Mouse (Mus musculus): Measurements from ENCODE around the gene Paqr5.
A peak's percentile ranks its signal among the peaks of the same experiment; 100 is the strongest.

Gene Paqr5

GRCm38 (mm10) chr9:62026600-62026999 lies at the start of gene Paqr5:
Gene Paqr5 (minus strand): TSS chr9:62026856.
- H3K36me3 ChIP-seq (ENCODE audit: insufficient read depth, low read length): no peaks in the 10 kb centered on the region

DNA sequence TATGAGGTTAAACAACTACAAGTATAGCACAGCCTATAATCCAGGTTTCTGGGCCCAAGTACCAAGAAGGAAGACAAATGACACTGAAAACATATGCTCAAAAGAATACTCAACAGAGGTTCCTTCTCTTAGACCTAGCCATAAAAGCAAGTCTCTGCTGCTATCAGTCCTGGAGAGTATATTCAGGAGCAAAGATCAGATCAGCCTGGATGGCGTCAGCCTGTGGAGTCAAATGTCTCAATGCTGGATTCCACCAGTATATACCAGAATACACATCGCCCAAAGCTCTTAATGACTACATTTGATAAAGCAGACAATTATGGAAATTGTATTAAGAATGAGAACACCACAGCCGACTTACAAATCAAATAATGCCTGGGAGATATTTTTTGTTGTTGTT lies 35.6 kb upstream of the Paqr5 start:
- no peak overlapping the region for H3K4me3 ChIP-seq (replicated peaks; ENCODE audit: low read length)
- peaks cover 25% of the 10 kb centered on the region for H3K36me3 ChIP-seq (ENCODE audit: insufficient read depth, low read length)
- H3K27me3 ChIP-seq (ENCODE audit: insufficient read depth, low read length): no peaks in the 10 kb centered on the region
- H3K4me1 ChIP-seq (replicated peaks; ENCODE audit: low read depth, low read length): no peaks in the 10 kb centered on the region
- H3K9me3 ChIP-seq (ENCODE audit: low read length): no peaks in the 10 kb centered on the region
- TF ChIP-seq NANOG (IDR thresholded peaks at IDR 0.05; ENCODE audit: borderline replicate concordance, low read length) (no peak), CTCF (conservative IDR thresholded peaks at IDR 0.05; ENCODE audit: low read length) (no peak), POU5F1 (IDR thresholded peaks at IDR 0.05; ENCODE audit: borderline replicate concordance, low read length) (no peak)

More at GRCm38 (mm10) chr9:62026600-62026999, at the start of gene Paqr5:
- H3K4me1 ChIP-seq (replicated peaks; ENCODE audit: low read depth, low read length): peaks cover 11% of the 10 kb centered on the region
- H3K4me3 ChIP-seq (replicated peaks; ENCODE audit: low read length): peak within 1 kb of the TSS; percentile 77
- no peaks in the 10 kb centered on the region for H3K9me3 ChIP-seq (ENCODE audit: low read length)
- no peak for TF ChIP-seq POU5F1 (IDR thresholded peaks at IDR 0.05; ENCODE audit: borderline replicate concordance, low read length)
- TF ChIP-seq CTCF (conservative IDR thresholded peaks at IDR 0.05; ENCODE audit: low read length): no peak
- no peak for TF ChIP-seq NANOG (IDR thresholded peaks at IDR 0.05; ENCODE audit: borderline replicate concordance, low read length)
- peaks cover 51% of the 10 kb centered on the region for H3K27me3 ChIP-seq (ENCODE audit: insufficient read depth, low read length)

DNA sequence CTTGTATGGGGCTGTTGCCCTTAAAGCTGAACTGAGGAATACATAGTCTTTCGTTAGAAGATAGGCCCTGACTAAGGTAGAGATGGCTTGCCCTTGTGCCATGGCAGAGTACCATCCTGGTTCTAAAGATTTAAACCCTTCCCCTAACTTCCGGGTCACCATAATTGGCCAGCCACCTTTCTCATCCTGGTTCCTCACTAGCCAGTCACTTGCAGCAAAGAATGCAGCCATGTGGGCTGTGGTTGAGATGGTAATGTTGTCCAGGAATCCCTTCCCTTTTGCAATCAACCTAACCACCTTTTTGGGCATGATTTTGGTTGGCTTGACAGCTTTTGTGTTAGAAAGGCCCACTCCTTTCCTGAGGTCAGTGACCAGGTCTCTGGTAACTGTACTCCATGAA lies 33.8 kb upstream of the Paqr5 start:
- TF ChIP-seq CTCF (conservative IDR thresholded peaks at IDR 0.05; ENCODE audit: low read length): no peak
- no peak for TF ChIP-seq POU5F1 (IDR thresholded peaks at IDR 0.05; ENCODE audit: borderline replicate concordance, low read length)
- TF ChIP-seq NANOG (IDR thresholded peaks at IDR 0.05; ENCODE audit: borderline replicate concordance, low read length): no peak
- Histone ChIP-seq H3K9me3 (ENCODE audit: low read length) (no peaks in the 10 kb centered on the region), H3K36me3 (ENCODE audit: insufficient read depth, low read length) (peaks cover 29% of the 10 kb centered on the region), H3K4me3 (replicated peaks; ENCODE audit: low read length) (no peak overlapping the region), H3K4me1 (replicated peaks; ENCODE audit: low read depth, low read length) (no peaks in the 10 kb centered on the region), H3K27me3 (ENCODE audit: insufficient read depth, low read length) (no peaks in the 10 kb centered on the region)

GRCm38 (mm10) chr9:62059941-62060340 lies 33.3 kb upstream of the Paqr5 start:
- no peaks in the 10 kb centered on the region for H3K9me3 ChIP-seq (ENCODE audit: low read length)
- H3K4me3 ChIP-seq (replicated peaks; ENCODE audit: low read length): no peak overlapping the region
- H3K4me1 ChIP-seq (replicated peaks; ENCODE audit: low read depth, low read length): no peaks in the 10 kb centered on the region
- peaks cover 29% of the 10 kb centered on the region for H3K36me3 ChIP-seq (ENCODE audit: insufficient read depth, low read length)
- TF ChIP-seq NANOG (IDR thresholded peaks at IDR 0.05; ENCODE audit: borderline replicate concordance, low read length) (no peak), CTCF (conservative IDR thresholded peaks at IDR 0.05; ENCODE audit: low read length) (no peak), POU5F1 (IDR thresholded peaks at IDR 0.05; ENCODE audit: borderline replicate concordance, low read length) (no peak)
- no peaks in the 10 kb centered on the region for H3K27me3 ChIP-seq (ENCODE audit: insufficient read depth, low read length)

GRCm38 (mm10) chr9:62057881-62058506 lies 31.3 kb upstream of the Paqr5 start:
- Histone ChIP-seq H3K9me3 (ENCODE audit: low read length) (no peaks in the 10 kb centered on the region), H3K27me3 (ENCODE audit: insufficient read depth, low read length) (no peaks in the 10 kb centered on the region), H3K36me3 (ENCODE audit: insufficient read depth, low read length) (peaks cover 29% of the 10 kb centered on the region), H3K4me3 (replicated peaks; ENCODE audit: low read length) (no peak overlapping the region), H3K4me1 (replicated peaks; ENCODE audit: low read depth, low read length) (no peaks in the 10 kb centered on the region)
- TF ChIP-seq CTCF (conservative IDR thresholded peaks at IDR 0.05; ENCODE audit: low read length): no peak
- TF ChIP-seq POU5F1 (IDR thresholded peaks at IDR 0.05; ENCODE audit: borderline replicate concordance, low read length): no peak
- no peak for TF ChIP-seq NANOG (IDR thresholded peaks at IDR 0.05; ENCODE audit: borderline replicate concordance, low read length)

DNA sequence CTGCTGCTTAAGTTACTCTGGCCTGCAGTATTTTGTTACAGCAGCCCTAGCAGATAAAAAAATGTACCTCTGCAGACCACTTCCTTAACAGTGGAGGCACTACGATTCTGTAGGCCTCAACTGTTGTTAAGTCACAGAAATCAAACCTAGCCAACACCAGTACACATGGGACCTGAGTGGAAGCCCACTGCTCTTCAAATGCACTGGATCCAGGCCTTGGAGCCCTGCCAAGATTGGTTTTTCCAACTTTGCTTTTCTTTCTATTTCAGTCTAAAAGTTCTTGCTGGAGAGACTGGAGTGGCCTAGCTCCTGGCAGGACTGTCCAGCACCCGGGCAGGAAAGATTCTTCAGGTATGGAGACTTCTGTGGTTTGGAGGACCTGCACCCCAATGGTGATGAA lies 29.6 kb upstream of the Paqr5 start:
- Histone ChIP-seq H3K4me1 (replicated peaks; ENCODE audit: low read depth, low read length) (no peaks in the 10 kb centered on the region), H3K36me3 (ENCODE audit: insufficient read depth, low read length) (peaks cover 29% of the 10 kb centered on the region), H3K9me3 (ENCODE audit: low read length) (no peaks in the 10 kb centered on the region), H3K27me3 (ENCODE audit: insufficient read depth, low read length) (no peaks in the 10 kb centered on the region), H3K4me3 (replicated peaks; ENCODE audit: low read length) (no peak overlapping the region)
- TF ChIP-seq CTCF (conservative IDR thresholded peaks at IDR 0.05; ENCODE audit: low read length): no peak

DNA sequence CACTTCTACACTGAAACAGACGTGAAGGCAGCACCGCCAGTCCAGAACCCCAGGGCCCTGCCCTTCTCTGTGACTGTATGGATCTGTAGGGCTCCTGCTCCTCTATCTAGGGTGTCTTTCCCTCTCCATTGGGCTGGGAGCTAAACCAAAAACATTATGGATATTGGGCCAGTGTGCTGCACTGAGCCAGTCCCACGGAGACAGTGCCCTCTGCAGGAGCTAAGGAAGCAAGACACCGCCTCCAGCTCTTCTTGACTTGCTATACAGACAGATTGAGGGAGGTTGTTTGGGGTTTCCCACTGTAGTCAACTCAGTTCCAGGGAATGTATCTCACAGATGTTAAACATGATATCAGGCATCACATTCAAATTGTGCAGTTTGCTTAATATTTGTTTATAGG lies 24.1 kb upstream of the Paqr5 start:
- peaks cover 4% of the 10 kb centered on the region; the same call in 1 of the 2 replicates for H3K27me3 ChIP-seq (ENCODE audit: insufficient read depth, low read length)
- peaks cover 16% of the 10 kb centered on the region for H3K4me1 ChIP-seq (replicated peaks; ENCODE audit: low read depth, low read length)
- no peak for TF ChIP-seq POU5F1 (IDR thresholded peaks at IDR 0.05; ENCODE audit: borderline replicate concordance, low read length)
- TF ChIP-seq NANOG (IDR thresholded peaks at IDR 0.05; ENCODE audit: borderline replicate concordance, low read length): no peak
- peak; percentile 60 for TF ChIP-seq CTCF (conservative IDR thresholded peaks at IDR 0.05; ENCODE audit: low read length)
- H3K36me3 ChIP-seq (ENCODE audit: insufficient read depth, low read length): no peaks in the 10 kb centered on the region
- peak overlapping the region; percentile 50 for H3K4me3 ChIP-seq (replicated peaks; ENCODE audit: low read length)
- H3K9me3 ChIP-seq (ENCODE audit: low read length): no peaks in the 10 kb centered on the region

- TF ChIP-seq POU5F1 (IDR thresholded peaks at IDR 0.05; ENCODE audit: borderline replicate concordance, low read length) (no peak), CTCF (conservative IDR thresholded peaks at IDR 0.05; ENCODE audit: low read length) (no peak), NANOG (IDR thresholded peaks at IDR 0.05; ENCODE audit: borderline replicate concordance, low read length) (no peak)
- Histone ChIP-seq H3K36me3 (ENCODE audit: insufficient read depth, low read length) (no peaks in the 10 kb centered on the region), H3K4me3 (replicated peaks; ENCODE audit: low read length) (no peak overlapping the region), H3K4me1 (replicated peaks; ENCODE audit: low read depth, low read length) (peaks cover 17% of the 10 kb centered on the region), H3K9me3 (ENCODE audit: low read length) (no peaks in the 10 kb centered on the region), H3K27me3 (ENCODE audit: insufficient read depth, low read length) (peaks cover 4% of the 10 kb centered on the region; the same call in 1 of the 2 replicates)
These were observed 22.5 kb upstream of the Paqr5 start for GRCm38 (mm10) chr9:62049166-62049565.

DNA sequence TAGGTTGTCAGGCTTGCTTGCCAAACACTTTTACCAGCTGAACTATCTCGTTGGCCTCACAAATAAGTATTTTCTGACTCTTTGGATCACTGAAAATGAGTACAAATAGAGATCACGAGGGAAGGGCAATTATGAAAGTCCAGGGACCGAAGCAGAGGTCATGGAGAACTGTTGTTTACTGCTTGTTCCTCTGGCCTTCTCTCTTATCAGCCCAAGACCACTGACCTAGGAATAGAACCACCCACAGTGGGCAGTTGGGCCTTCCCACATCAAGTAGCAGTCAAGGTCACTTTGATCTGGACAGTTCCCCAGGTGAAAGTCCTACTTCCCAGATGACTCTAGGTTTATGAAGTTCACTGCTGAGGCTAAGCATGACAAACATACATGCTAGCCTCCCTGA lies 15.5 kb upstream of the Paqr5 start:
- H3K4me1 ChIP-seq (replicated peaks; ENCODE audit: low read depth, low read length): peaks cover 10% of the 10 kb centered on the region; the same call in 1 of the 2 replicates
- no peaks in the 10 kb centered on the region for H3K9me3 ChIP-seq (ENCODE audit: low read length)
- H3K27me3 ChIP-seq (ENCODE audit: insufficient read depth, low read length): peaks cover 8% of the 10 kb centered on the region
- no peak for TF ChIP-seq NANOG (IDR thresholded peaks at IDR 0.05; ENCODE audit: borderline replicate concordance, low read length)
- no peak for TF ChIP-seq POU5F1 (IDR thresholded peaks at IDR 0.05; ENCODE audit: borderline replicate concordance, low read length)
- no peak for TF ChIP-seq CTCF (conservative IDR thresholded peaks at IDR 0.05; ENCODE audit: low read length)
- no peak overlapping the region for H3K4me3 ChIP-seq (replicated peaks; ENCODE audit: low read length)
- H3K36me3 ChIP-seq (ENCODE audit: insufficient read depth, low read length): no peaks in the 10 kb centered on the region
